Mouse (Mus musculus): ENCODE results near the gene Cnot6. TPM values are rescaled to one million over a fixed set of nuclear protein-coding genes. Genes with fewer than 3 reads are reported as not detected.

Gene Cnot6
- total and polyA plus RNA-seq, 2 experiments = 6.0 to 20.7 TPM

DNA sequence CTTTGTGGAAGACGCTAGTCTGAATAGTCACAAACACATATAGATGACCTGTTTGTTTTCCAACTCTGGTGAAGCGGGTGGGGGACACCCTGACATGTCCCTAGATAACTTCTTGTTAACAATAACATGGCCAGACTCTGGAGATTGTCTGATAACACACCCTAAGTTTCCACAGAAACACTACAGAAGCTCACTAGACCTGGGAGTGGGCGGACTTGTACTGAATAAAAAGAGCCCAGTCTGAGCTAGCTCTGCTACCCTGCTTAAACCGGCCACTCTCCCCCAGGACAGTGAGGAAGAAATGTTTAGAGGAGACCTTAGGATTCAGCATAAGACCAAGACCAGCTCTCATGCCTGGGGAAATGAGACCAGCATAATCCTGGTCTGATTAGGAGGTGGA is 47.1 kb downstream of the Cnot6 start:
- peaks cover 5% of the 10 kb centered on the region; the same call in 1 of the 2 replicates for H3K36me3 ChIP-seq (ENCODE audit: control insufficient read depth, insufficient read depth, low read length)
- H3K4me3 ChIP-seq (ENCODE audit: insufficient read depth, low read depth, low read length) = no peak overlapping the region
- 76% methylated on average over 4 of the region's 4 CpGs for WGBS
- H3K27me3 ChIP-seq (ENCODE audit: control insufficient read depth, insufficient read depth, low read length) = no peaks in the 10 kb centered on the region
- H3K9ac ChIP-seq (ENCODE audit: low read depth, low read length) = no peak overlapping the region
- H3K27ac ChIP-seq (replicated peaks; ENCODE audit: insufficient read depth, low read depth, low read length) = no peak overlapping the region
- H3K4me1 ChIP-seq (ENCODE audit: control insufficient read depth, insufficient read depth, low read length) = no peaks in the 10 kb centered on the region
- H3K79me2 ChIP-seq (ENCODE audit: control insufficient read depth, insufficient read depth, low read length) = no peaks in the 10 kb centered on the region
- no peak for DNase-seq (ENCODE audit: extremely low read depth, low read depth, low spot score)
- no peak for TF ChIP-seq CTCF (IDR thresholded peaks at IDR 0.05; ENCODE audit: low read depth, low read length)
- TF ChIP-seq POLR2A (IDR thresholded peaks at IDR 0.05; ENCODE audit: extremely low read depth, insufficient read depth, low read length) = no peak

DNA sequence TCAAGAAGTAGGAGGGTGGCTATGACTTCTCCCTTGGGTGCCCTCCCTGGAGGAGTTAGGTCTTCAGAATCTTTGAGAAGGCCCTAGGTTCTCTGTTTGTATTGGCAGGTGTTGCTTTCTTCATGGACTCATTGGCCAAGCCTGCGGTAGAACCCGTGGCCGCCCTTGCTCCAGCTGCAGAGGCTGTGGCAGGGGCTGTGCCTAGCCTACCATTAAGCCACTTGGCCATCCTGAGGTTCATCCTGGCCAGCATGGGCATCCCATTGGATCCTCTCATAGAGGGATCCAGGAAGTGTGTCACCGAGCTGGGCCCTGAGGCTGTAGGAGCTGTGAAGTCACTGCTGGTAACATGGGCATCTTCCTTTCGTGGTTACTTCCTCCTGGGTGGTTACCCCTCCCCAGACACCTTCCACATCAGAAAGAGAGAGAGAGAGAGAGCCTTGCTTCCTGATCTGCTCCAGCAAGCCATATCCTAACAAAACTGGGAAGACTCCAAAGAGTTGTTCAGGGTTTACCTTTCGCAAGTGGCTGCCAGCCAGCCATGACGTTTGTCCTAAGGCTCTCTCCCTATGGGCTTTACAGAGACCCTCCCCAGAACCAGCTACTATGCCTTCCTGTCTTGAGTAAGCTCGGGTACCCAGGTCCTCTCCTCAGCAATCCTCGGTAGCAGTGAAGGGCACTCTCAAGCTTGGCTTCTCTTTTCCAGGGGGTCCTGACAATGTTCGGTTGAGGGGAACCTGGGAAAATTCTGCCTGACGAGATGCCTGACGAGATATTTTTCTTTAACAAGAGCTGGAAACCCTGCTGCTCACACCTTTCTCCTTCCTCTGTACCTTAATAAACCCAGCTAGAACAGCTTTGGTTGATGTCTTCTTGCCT is 48.0 kb downstream of the Cnot6 start:
- Histone ChIP-seq H3K36me3 (ENCODE audit: control insufficient read depth, insufficient read depth, low read length) (peaks cover 2% of the 10 kb centered on the region; the same call in 1 of the 2 replicates), H3K79me2 (ENCODE audit: control insufficient read depth, insufficient read depth, low read length) (no peaks in the 10 kb centered on the region), H3K27me3 (ENCODE audit: control insufficient read depth, insufficient read depth, low read length) (no peaks in the 10 kb centered on the region), H3K9ac (ENCODE audit: low read depth, low read length) (no peak overlapping the region), H3K27ac (replicated peaks; ENCODE audit: insufficient read depth, low read depth, low read length) (no peak overlapping the region), H3K4me3 (ENCODE audit: insufficient read depth, low read depth, low read length) (no peak overlapping the region), H3K4me1 (ENCODE audit: control insufficient read depth, insufficient read depth, low read length) (peaks cover under 1% of the 10 kb centered on the region; the same call in 1 of the 2 replicates)
- no peak for DNase-seq (ENCODE audit: extremely low read depth, low read depth, low spot score)
- 74% methylated on average over 12 of the region's 12 CpGs for WGBS
- TF ChIP-seq CTCF (IDR thresholded peaks at IDR 0.05; ENCODE audit: low read depth, low read length) (no peak), POLR2A (IDR thresholded peaks at IDR 0.05; ENCODE audit: extremely low read depth, insufficient read depth, low read length) (no peak)

DNA sequence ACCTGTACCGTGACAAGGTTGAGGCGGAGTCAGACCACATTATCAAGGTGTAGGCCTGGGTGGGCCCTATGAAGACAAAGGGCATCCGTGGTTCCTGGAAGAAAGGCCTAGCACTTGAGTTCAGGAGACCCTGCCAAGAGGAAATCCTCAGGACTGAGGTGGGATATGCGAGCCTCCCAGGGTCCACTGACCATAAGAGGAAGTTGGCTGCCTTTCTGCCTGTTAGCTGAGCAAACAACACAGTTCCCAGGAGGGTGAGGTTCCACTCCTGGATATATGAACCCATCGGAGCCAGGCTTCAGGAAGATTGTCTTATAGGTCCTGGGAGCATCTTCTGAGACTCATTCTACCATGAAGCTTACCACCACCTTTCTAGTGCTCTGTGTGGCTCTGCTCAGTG is 49.2 kb downstream of the Cnot6 start, which contains the start of gene Scgb3a1:
Gene Scgb3a1, plus strand, starts transcription at position 301 of the 400 bp plus-strand sequence.
- Histone ChIP-seq H3K9ac (ENCODE audit: low read depth, low read length) (no peak within 1 kb of the TSS), H3K79me2 (ENCODE audit: control insufficient read depth, insufficient read depth, low read length) (no peaks in the 10 kb centered on the region), H3K4me1 (ENCODE audit: control insufficient read depth, insufficient read depth, low read length) (peaks cover 2% of the 10 kb centered on the region), H3K27me3 (ENCODE audit: control insufficient read depth, insufficient read depth, low read length) (no peaks in the 10 kb centered on the region), H3K36me3 (ENCODE audit: control insufficient read depth, insufficient read depth, low read length) (no peaks in the 10 kb centered on the region), H3K27ac (replicated peaks; ENCODE audit: insufficient read depth, low read depth, low read length) (no peak within 1 kb of the TSS), H3K4me3 (ENCODE audit: insufficient read depth, low read depth, low read length) (no peak within 1 kb of the TSS)
- TF ChIP-seq POLR2A (IDR thresholded peaks at IDR 0.05; ENCODE audit: extremely low read depth, insufficient read depth, low read length) = no peak
- TF ChIP-seq CTCF (IDR thresholded peaks at IDR 0.05; ENCODE audit: low read depth, low read length) = no peak
- no peak for DNase-seq (ENCODE audit: extremely low read depth, low read depth, low spot score)
- 70% methylated on average over 5 of the region's 5 CpGs for WGBS

DNA sequence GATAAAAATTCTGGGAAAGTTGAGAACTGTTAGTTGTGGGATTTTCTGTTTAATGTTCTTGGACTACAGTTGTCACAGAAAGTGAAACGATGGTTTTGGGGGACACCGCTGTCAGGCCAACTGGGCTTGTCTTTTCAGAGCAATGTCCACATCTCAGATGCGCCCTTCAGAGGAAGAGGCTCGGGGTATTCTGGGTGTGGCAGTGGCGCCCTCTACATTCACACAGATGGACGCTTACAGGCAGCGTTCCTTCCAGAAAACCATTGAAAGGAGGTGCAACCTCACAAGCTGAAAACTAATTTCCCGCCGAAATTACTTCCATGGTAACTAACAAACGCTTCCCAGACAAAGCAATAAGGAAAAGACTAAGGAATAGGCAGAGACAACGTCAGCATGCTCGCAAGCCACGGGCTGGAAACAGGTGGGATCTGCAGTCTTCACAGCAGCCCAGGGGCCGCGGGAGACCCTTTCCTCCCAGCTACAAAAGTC is 50.2 kb downstream of the Cnot6 start:
- Histone ChIP-seq H3K9ac (ENCODE audit: low read depth, low read length) (no peak overlapping the region), H3K27me3 (ENCODE audit: control insufficient read depth, insufficient read depth, low read length) (no peaks in the 10 kb centered on the region), H3K4me3 (ENCODE audit: insufficient read depth, low read depth, low read length) (no peak overlapping the region), H3K4me1 (ENCODE audit: control insufficient read depth, insufficient read depth, low read length) (peaks cover 2% of the 10 kb centered on the region), H3K27ac (replicated peaks; ENCODE audit: insufficient read depth, low read depth, low read length) (no peak overlapping the region), H3K79me2 (ENCODE audit: control insufficient read depth, insufficient read depth, low read length) (no peaks in the 10 kb centered on the region), H3K36me3 (ENCODE audit: control insufficient read depth, insufficient read depth, low read length) (no peaks in the 10 kb centered on the region)
- no peak for TF ChIP-seq POLR2A (IDR thresholded peaks at IDR 0.05; ENCODE audit: extremely low read depth, insufficient read depth, low read length)
- peak; percentile 7; the same call in 1 of the 2 replicates for TF ChIP-seq CTCF (IDR thresholded peaks at IDR 0.05; ENCODE audit: low read depth, low read length)
- DNase-seq (ENCODE audit: extremely low read depth, low read depth, low spot score) = no peak
- WGBS = 56% methylated on average over 15 of the region's 15 CpGs

DNA sequence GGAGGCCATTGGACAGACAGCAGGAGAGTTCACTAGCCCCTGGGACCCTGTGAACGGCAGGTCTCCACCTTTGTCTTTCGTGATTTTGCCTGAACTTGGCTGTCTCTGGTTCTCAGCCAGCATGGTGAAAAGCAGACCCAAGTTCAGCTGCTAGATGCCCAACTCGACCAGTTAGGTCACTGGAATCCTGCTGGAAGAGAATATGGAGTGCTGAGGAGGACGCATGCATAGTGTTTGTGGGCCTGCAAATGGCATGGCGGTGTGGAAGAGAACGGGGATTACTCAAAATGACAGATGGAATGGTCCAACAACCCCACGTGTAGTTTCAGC is 53.1 kb downstream of the Cnot6 start:
- TF ChIP-seq CTCF (IDR thresholded peaks at IDR 0.05; ENCODE audit: low read depth, low read length) (no peak), POLR2A (IDR thresholded peaks at IDR 0.05; ENCODE audit: extremely low read depth, insufficient read depth, low read length) (no peak)
- Histone ChIP-seq H3K4me3 (ENCODE audit: insufficient read depth, low read depth, low read length) (no peak overlapping the region), H3K27ac (replicated peaks; ENCODE audit: insufficient read depth, low read depth, low read length) (peak overlapping the region; percentile 8; the same call in 1 of the 2 replicates), H3K9ac (ENCODE audit: low read depth, low read length) (no peak overlapping the region), H3K27me3 (ENCODE audit: control insufficient read depth, insufficient read depth, low read length) (no peaks in the 10 kb centered on the region), H3K4me1 (ENCODE audit: control insufficient read depth, insufficient read depth, low read length) (peaks cover 2% of the 10 kb centered on the region), H3K79me2 (ENCODE audit: control insufficient read depth, insufficient read depth, low read length) (no peaks in the 10 kb centered on the region), H3K36me3 (ENCODE audit: control insufficient read depth, insufficient read depth, low read length) (no peaks in the 10 kb centered on the region)
- no peak for DNase-seq (ENCODE audit: extremely low read depth, low read depth, low spot score)
- WGBS = 83% methylated on average over 7 of the region's 7 CpGs

Data from liver, adult 2 months (tissue).